Mouse (Mus musculus): Measurements from ENCODE around the gene Dnah8. TPM values are rescaled to one million over a fixed set of nuclear protein-coding genes. Genes with fewer than 3 reads are reported as not detected.

Dnah8 gene
- polyA plus RNA-seq, 1 experiment from 2014 or later = 9.8 TPM

- no peaks in the 10 kb centered on the region for H3K9me3 ChIP-seq (ENCODE audit: low read length)
- DNase-seq (ENCODE audit: low spot score) (no peak), ATAC-seq (no peak)
- no peaks in the 10 kb centered on the region for H3K4me1 ChIP-seq (ENCODE audit: insufficient read depth, low read depth, low read length)
- peaks cover 31% of the 10 kb centered on the region; the same call in 1 of the 2 replicates for H3K36me3 ChIP-seq (ENCODE audit: insufficient read depth, low read length)
- H3K4me3 ChIP-seq (ENCODE audit: low read depth, low read length) = no peak overlapping the region
- H3K27me3 ChIP-seq (replicated peaks; ENCODE audit: insufficient read depth, low read length) = no peaks in the 10 kb centered on the region
- H3K9ac ChIP-seq (replicated peaks; ENCODE audit: low read depth) = no peak overlapping the region
- no peak overlapping the region for H3K4me2 ChIP-seq (replicated peaks; ENCODE audit: low read depth, low read length)
- 92% methylated on average over 9 of the region's 9 CpGs for WGBS
- no peak for TF ChIP-seq CTCF (IDR thresholded peaks at IDR 0.05)
- no peak for TF ChIP-seq EP300 (IDR thresholded peaks at IDR 0.05)
- H3K27ac ChIP-seq (ENCODE audit: low read length) = no peak overlapping the region
Observed at GRCm38 (mm10) chr17:30597786-30598185, 26.4 kb upstream of the Dnah8 start.

GRCm38 (mm10) chr17:30598300-30598699 is 25.9 kb upstream of the Dnah8 start:
- TF ChIP-seq EP300 (IDR thresholded peaks at IDR 0.05) = no peak
- no peak for TF ChIP-seq CTCF (IDR thresholded peaks at IDR 0.05)
- no peak overlapping the region for H3K4me2 ChIP-seq (replicated peaks; ENCODE audit: low read depth, low read length)
- no peak overlapping the region for H3K27ac ChIP-seq (ENCODE audit: low read length)
- no peaks in the 10 kb centered on the region for H3K27me3 ChIP-seq (replicated peaks; ENCODE audit: insufficient read depth, low read length)
- no peak overlapping the region for H3K9ac ChIP-seq (replicated peaks; ENCODE audit: low read depth)
- no peak for ATAC-seq
- no peak overlapping the region for H3K4me3 ChIP-seq (ENCODE audit: low read depth, low read length)
- 86% methylated on average over 5 of the region's 5 CpGs for WGBS
- no peaks in the 10 kb centered on the region for H3K4me1 ChIP-seq (ENCODE audit: insufficient read depth, low read depth, low read length)
- no peak for DNase-seq (ENCODE audit: low spot score)
- no peaks in the 10 kb centered on the region for H3K9me3 ChIP-seq (ENCODE audit: low read length)
- H3K36me3 ChIP-seq (ENCODE audit: insufficient read depth, low read length) = peaks cover 27% of the 10 kb centered on the region; the same call in 1 of the 2 replicates

DNA sequence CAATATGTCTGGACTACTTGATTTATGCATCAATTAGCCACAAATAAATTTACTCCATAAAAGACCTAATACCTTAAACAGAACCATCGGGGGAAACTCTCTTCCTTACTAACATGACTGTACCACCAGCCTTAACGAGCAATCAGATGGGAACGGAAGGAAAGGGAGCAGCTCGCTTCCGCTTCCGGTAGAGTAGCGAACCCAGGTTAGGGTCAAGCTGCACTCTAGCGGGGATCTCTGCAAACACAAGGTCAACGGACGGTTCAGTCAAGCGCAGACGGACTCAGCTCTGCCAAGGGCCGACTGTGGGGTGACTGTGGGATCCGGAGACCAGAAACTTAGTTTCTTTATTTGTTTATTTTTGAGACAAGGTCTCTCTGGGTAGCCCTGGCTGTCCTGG is 22.0 kb upstream of the Dnah8 start:
- H3K4me1 ChIP-seq (ENCODE audit: insufficient read depth, low read depth, low read length) = no peaks in the 10 kb centered on the region
- H3K9me3 ChIP-seq (ENCODE audit: low read length) = no peaks in the 10 kb centered on the region
- TF ChIP-seq EP300 (IDR thresholded peaks at IDR 0.05) = no peak
- no peak for TF ChIP-seq CTCF (IDR thresholded peaks at IDR 0.05)
- no peaks in the 10 kb centered on the region for H3K27me3 ChIP-seq (replicated peaks; ENCODE audit: insufficient read depth, low read length)
- ATAC-seq (no peak), DNase-seq (ENCODE audit: low spot score) (no peak)
- no peak overlapping the region for H3K9ac ChIP-seq (replicated peaks; ENCODE audit: low read depth)
- peaks cover 7% of the 10 kb centered on the region; the same call in 1 of the 2 replicates for H3K36me3 ChIP-seq (ENCODE audit: insufficient read depth, low read length)
- no peak overlapping the region for H3K4me3 ChIP-seq (ENCODE audit: low read depth, low read length)
- H3K27ac ChIP-seq (ENCODE audit: low read length) = no peak overlapping the region
- 90% methylated on average over 14 of the region's 14 CpGs for WGBS
- no peak overlapping the region for H3K4me2 ChIP-seq (replicated peaks; ENCODE audit: low read depth, low read length)

DNA sequence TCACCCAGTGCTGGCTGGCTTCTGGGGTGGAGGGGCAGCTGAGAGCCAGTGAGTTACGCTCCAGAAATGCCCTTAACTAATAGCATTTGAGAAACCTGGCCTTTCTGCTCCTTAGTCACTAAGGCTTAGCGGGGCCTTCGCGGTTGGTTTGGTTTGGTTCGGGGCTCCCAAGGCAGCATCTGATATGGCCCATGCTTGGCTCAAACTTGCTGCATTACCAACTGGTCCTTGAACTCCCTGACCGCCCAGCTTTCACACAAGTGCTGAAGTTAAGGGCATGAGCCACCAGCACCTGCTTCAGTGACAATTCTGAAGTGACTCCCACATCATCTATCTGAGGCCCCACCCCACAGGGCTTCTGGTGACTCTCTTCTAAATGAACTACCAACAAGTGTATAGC is 19.9 kb upstream of the Dnah8 start:
- ATAC-seq (no peak), DNase-seq (ENCODE audit: low spot score) (no peak)
- 94% methylated on average over 6 of the region's 6 CpGs for WGBS
- H3K27ac ChIP-seq (ENCODE audit: low read length) = no peak overlapping the region
- H3K9me3 ChIP-seq (ENCODE audit: low read length) = no peaks in the 10 kb centered on the region
- H3K4me3 ChIP-seq (ENCODE audit: low read depth, low read length) = no peak overlapping the region
- H3K9ac ChIP-seq (replicated peaks; ENCODE audit: low read depth) = no peak overlapping the region
- H3K27me3 ChIP-seq (replicated peaks; ENCODE audit: insufficient read depth, low read length) = no peaks in the 10 kb centered on the region
- H3K4me1 ChIP-seq (ENCODE audit: insufficient read depth, low read depth, low read length) = no peaks in the 10 kb centered on the region
- H3K36me3 ChIP-seq (ENCODE audit: insufficient read depth, low read length) = no peaks in the 10 kb centered on the region
- TF ChIP-seq CTCF (IDR thresholded peaks at IDR 0.05) (no peak), EP300 (IDR thresholded peaks at IDR 0.05) (no peak)
- H3K4me2 ChIP-seq (replicated peaks; ENCODE audit: low read depth, low read length) = no peak overlapping the region

- no peak for DNase-seq (ENCODE audit: low spot score)
- H3K4me3 ChIP-seq (ENCODE audit: low read depth, low read length) = no peak overlapping the region
- H3K9me3 ChIP-seq (ENCODE audit: low read length) = no peaks in the 10 kb centered on the region
- TF ChIP-seq EP300 (IDR thresholded peaks at IDR 0.05) (no peak), CTCF (IDR thresholded peaks at IDR 0.05) (no peak)
- no peak overlapping the region for H3K9ac ChIP-seq (replicated peaks; ENCODE audit: low read depth)
- 91% methylated on average over 5 of the region's 5 CpGs for WGBS
- no peak for ATAC-seq
- H3K27ac ChIP-seq (ENCODE audit: low read length) = no peak overlapping the region
- no peaks in the 10 kb centered on the region for H3K27me3 ChIP-seq (replicated peaks; ENCODE audit: insufficient read depth, low read length)
- H3K4me2 ChIP-seq (replicated peaks; ENCODE audit: low read depth, low read length) = no peak overlapping the region
- H3K4me1 ChIP-seq (ENCODE audit: insufficient read depth, low read depth, low read length) = no peaks in the 10 kb centered on the region
- H3K36me3 ChIP-seq (ENCODE audit: insufficient read depth, low read length) = no peaks in the 10 kb centered on the region
Observed at GRCm38 (mm10) chr17:30605001-30605400, 19.2 kb upstream of the Dnah8 start.

- Histone ChIP-seq H3K36me3 (ENCODE audit: insufficient read depth, low read length) (no peaks in the 10 kb centered on the region), H3K27ac (ENCODE audit: low read length) (no peak overlapping the region), H3K4me1 (ENCODE audit: insufficient read depth, low read depth, low read length) (no peaks in the 10 kb centered on the region), H3K4me2 (replicated peaks; ENCODE audit: low read depth, low read length) (no peak overlapping the region), H3K4me3 (ENCODE audit: low read depth, low read length) (no peak overlapping the region), H3K9me3 (ENCODE audit: low read length) (no peaks in the 10 kb centered on the region), H3K9ac (replicated peaks; ENCODE audit: low read depth) (no peak overlapping the region), H3K27me3 (replicated peaks; ENCODE audit: insufficient read depth, low read length) (no peaks in the 10 kb centered on the region)
- ATAC-seq = no peak
- 93% methylated on average over 11 of the region's 11 CpGs for WGBS
- TF ChIP-seq EP300 (IDR thresholded peaks at IDR 0.05) = no peak
- TF ChIP-seq CTCF (IDR thresholded peaks at IDR 0.05) = no peak
- no peak for DNase-seq (ENCODE audit: low spot score)
Observed at GRCm38 (mm10) chr17:30606206-30606605, 17.9 kb upstream of the Dnah8 start.

DNA sequence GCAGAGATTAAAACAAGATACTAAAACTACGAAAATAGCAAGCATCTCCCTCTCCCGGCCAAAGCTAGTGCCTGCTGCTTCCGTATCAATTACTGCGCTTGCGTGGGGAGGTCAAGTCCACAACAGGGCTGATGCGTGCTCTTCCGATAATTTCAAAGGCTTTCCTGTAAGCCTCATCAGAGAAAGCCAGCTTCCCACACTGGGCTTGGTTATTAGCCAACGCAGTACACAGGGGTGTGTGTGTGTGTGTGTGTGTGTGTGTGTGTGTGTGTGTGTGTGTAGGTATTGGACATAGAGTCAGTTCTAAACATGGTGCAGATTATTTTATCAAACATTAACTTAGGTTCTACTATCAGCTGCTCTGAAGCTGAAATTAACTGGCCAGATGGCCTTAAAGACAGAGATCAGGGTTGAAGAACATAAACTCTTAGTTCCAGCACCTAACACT is 17.5 kb upstream of the Dnah8 start:
- Histone ChIP-seq H3K9me3 (ENCODE audit: low read length) (no peaks in the 10 kb centered on the region), H3K27me3 (replicated peaks; ENCODE audit: insufficient read depth, low read length) (no peaks in the 10 kb centered on the region), H3K36me3 (ENCODE audit: insufficient read depth, low read length) (no peaks in the 10 kb centered on the region), H3K4me1 (ENCODE audit: insufficient read depth, low read depth, low read length) (no peaks in the 10 kb centered on the region), H3K27ac (ENCODE audit: low read length) (no peak overlapping the region), H3K4me2 (replicated peaks; ENCODE audit: low read depth, low read length) (no peak overlapping the region), H3K4me3 (ENCODE audit: low read depth, low read length) (no peak overlapping the region), H3K9ac (replicated peaks; ENCODE audit: low read depth) (no peak overlapping the region)
- DNase-seq (ENCODE audit: low spot score) (no peak), ATAC-seq (no peak)
- TF ChIP-seq CTCF (IDR thresholded peaks at IDR 0.05) (no peak), EP300 (IDR thresholded peaks at IDR 0.05) (no peak)
- 94% methylated on average over 8 of the region's 8 CpGs for WGBS
